Mouse (Mus musculus) urinary bladder, postnatal 36 days (tissue): ENCODE results near the gene 2310007B03Rik.
"Not testable (repeated sequence)": the region's sequence is repeated elsewhere in the genome, so short reads cannot be mapped to it uniquely, and the experiment has no call there.

Experiments used
- DNase-seq, 2 experiments: peaks; one replicate each; pipeline ENCODE4 v3.0.0; 2022; ENCODE audit warnings: low spot score in 2 of 2, mixed read lengths in 1 of 2

The 2310007B03Rik gene

GRCm38 (mm10) chr1:93160501-93161133, at the start of gene 2310007B03Rik:
TSS of gene 2310007B03Rik (minus strand) at chr1:93160948.
- no peak for DNase-seq

GRCm38 (mm10) chr1:93210213-93210641, 49.5 kb upstream of the 2310007B03Rik start:
- DNase-seq, result peak; percentile 65 to 88

- peak in 1 of 2 experiments; percentile 34 for DNase-seq
These were observed 46.9 kb upstream of the 2310007B03Rik start for GRCm38 (mm10) chr1:93207536-93208064.

DNA sequence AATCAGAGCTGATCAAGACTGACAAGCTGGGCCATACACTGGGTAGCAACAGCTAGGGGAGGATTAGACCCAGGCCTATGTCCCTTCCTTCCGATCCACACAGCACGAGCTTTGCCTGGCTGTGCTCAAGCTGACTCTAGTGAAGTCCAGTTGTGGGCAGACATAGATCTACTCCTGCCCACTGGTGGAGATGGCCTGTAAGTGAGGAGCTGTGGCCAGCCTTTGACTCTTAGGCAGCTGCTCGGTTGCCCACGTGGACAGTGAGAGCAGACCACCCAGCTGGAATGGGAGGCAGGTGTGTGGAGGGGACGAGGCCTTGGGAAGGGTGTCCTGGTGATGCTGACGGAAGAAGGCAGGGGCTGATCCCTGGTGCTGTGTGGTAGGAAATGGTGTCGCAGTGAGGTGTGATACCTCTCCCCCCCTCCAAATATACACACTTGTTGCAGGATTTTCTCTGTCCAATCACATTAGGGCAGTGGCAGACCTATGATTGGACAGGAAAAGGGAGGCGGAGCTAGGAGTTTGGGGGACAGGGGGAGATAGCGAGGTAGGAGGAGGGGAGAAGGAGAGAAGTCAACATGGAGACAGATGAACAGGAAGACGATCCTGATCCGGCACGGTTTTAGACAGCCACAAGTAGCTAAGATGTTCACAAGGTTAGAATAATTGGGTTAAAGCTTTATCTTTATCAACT, 45.7 kb upstream of the 2310007B03Rik start:
- no peak for DNase-seq

DNA sequence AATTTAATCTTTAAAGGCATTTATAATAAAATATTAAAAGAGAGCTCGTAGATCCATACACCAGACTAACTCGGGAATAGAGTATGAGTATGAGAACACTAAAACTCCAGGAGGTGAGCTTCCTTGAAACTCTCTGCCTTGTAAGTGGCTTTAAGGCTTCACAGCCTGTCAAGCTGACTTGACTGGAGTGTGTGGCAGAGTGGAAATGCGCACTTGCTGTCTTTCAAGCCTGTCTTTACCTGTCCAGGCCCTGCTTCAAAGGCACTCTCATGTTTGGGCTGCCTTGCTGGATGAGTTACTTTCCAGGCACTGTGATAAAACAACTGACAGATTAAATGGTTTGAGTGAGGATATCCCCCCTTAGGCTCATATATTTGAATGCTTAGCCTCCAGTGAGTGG, 37.2 kb upstream of the 2310007B03Rik start:
- no peak for DNase-seq

GRCm38 (mm10) chr1:93197454-93197853, 36.7 kb upstream of the 2310007B03Rik start:
- DNase-seq, result not testable (repeated sequence)

- no peak for DNase-seq
These were observed 34.2 kb upstream of the 2310007B03Rik start for GRCm38 (mm10) chr1:93194961-93195360.

DNA sequence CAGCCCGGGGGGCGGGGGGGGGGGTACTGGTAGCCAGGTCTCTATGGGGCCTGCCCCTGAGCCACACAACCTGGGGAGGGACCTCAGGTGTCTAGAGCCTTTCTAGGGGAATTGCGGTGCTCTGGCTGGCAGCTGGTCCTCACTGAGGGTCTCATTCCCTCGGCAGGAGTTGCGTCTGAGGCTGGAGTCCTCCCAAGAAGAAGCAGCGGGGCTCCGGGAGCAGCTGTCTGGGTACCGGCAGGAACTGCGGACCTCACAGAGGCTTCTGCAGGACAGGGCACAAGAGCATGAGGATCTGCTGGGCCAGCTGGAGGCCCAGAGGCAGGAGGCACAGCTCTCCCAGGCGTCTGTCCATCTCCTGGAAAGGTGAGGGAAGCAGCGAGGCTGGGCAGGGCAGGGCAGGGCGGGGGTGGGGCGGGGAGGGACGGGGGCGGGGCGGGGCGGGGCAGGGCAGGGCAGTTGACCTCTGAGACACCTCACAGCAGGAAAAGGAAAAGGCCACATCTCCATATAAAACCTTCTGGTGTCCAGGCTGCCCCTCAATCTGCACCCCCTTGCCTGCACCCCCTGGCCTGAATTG, 30.1 kb upstream of the 2310007B03Rik start:
- no peak for DNase-seq

GRCm38 (mm10) chr1:93184071-93184828, 23.5 kb upstream of the 2310007B03Rik start:
- no peak for DNase-seq

GRCm38 (mm10) chr1:93182281-93182680, 21.5 kb upstream of the 2310007B03Rik start:
- no peak for DNase-seq

GRCm38 (mm10) chr1:93176525-93177332, 16.0 kb upstream of the 2310007B03Rik start:
- peak; percentile 46 to 73 for DNase-seq

GRCm38 (mm10) chr1:93175849-93176248, 15.1 kb upstream of the 2310007B03Rik start:
- no peak for DNase-seq

DNA sequence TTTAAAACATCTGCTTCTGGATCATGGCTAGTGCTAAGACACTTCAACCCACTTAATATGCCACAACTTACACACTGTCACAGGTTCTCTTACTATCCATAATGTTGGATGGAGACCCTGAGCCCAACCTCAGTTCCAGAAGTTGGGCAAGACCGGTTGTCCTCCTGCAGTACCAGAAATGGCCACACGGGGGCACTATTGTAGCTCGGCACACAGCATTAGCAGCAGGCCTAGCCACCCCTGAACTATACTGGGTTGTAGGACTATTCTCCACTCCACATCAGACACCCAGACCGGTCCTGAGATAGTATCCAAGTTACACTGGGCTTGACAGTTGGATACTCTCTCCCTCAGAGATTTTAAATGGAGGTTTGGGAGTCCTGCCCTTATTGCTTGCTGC, 13.7 kb upstream of the 2310007B03Rik start:
- DNase-seq, result peak; percentile 73 to 79

DNA sequence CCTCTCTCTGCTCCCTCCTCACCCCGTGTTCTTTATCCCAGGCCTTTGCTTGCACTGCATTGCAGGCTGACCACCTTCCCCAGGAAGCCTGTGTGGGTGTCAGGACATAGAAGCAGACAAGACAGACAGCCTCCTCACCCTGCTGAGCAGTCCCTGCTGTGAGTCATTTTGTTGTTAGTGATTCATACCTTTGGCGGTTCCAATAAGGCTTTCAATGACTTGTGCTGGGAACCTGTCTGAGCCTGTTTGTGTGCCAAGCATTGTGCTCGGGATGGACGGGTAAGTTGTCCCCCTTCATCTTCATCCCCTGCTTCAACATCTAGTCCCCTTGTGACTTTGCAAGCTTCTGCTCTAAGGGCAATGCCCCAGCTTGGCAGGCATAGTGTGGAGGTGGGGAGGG, 12.9 kb upstream of the 2310007B03Rik start:
- DNase-seq, result no peak

DNA sequence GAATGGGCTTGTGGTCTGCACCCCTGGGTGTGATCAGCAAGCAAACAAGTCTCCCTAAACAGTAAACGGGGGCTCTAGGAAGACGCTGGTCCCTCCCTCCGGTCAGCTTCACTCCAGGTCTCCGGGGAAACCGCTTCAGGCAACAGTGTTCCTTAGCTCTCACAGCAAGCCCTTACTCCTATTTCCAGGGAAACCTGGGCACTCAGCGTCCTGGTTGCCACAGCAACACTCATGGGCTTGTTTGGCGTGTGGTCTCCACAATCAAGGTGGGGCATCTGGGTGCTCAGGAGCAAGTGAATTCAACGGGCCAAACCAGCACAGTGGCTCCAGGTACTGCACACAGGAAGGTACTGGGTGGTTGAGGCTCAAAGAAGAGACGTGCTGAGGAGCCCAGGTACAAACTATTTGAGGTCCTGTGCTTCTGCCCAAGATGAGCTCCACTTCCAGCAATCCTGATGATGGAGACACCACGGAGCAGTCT, 7.6 kb upstream of the 2310007B03Rik start, which contains the start of gene Crocc2:
Crocc2 (plus strand) TSS at position 431 of the 481 bp plus-strand sequence.
- no peak for DNase-seq

GRCm38 (mm10) chr1:93166346-93167079, 5.8 kb upstream of the 2310007B03Rik start:
- no peak for DNase-seq

DNA sequence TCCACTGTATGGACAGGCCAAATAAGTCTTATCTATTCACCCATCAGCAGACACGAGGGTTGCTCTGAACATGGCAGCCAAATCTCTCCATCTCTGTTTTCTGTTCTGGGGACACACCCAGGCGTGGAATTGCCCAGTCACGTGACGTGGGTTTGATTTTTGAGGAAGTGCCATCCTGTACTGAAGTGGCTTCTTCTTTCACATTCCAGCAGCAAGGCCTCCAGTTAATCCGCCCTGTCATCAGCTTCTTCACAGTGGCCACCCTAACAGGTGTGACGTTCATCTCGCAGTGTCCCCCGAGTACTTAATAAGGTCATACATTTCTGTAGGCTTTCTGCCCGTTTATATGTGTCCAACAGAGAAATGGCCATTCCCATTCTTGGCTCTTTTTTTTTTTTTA, 4.7 kb upstream of the 2310007B03Rik start:
- no peak for DNase-seq

GRCm38 (mm10) chr1:93162588-93162987, 1.8 kb upstream of the 2310007B03Rik start:
- no peak for DNase-seq

DNA sequence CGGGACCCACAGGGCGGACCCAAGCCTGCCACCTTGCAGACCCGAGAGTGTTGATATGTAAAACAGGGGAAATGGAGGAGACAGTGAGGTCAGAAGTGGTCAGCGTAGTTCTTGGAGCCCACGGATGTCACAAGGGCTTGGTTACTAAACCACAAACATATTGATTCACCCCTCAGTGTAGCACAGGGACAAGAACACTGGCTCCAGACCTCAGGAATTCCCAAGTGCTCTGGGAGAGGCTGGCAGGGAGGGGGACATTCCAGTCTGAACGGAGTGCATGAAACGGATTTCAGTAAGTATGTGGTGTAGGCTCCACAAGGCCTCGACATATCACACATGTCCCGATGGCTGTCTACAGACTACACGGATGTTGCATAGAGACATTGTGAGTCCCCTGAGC, 1.2 kb upstream of the 2310007B03Rik start:
- DNase-seq, result no peak

DNA sequence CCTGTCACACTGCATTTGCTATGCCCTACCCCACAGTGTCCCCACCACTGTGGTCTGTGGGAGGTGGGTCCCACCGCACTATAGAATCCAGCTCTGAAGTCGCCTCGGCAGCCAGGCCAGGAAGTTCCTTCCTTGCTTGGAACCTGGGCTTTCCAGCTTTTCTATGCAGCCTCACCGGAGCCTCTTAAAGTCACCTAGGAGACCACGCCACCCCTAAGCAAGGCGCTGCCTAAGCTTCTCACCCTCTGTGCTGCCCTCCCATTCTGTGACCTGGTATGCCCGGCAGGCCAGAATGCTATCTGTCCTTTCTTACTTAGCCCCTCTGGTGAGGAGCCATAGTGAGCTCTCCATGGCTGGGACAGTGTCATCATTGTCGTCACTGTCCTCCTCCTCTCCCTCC, 602 bp upstream of the 2310007B03Rik start:
- no peak for DNase-seq
